Mouse (Mus musculus) G1E (cell line): ENCODE measurements around the gene Dnajb8.

ENCODE experiments used
- CTCF ChIP-seq: IDR thresholded peaks from 2 replicates; pipeline ENCODE4 v1.5.1; 2012; ENCODE audit warnings: low read depth, low read length, inconsistent platforms, mixed read lengths
- GATA1 ChIP-seq: IDR thresholded peaks from 2 replicates; pipeline ENCODE4 v1.6.1; 2012; ENCODE audit warnings: borderline replicate concordance, low read length, inconsistent platforms, mixed read lengths
- GATA2 ChIP-seq: IDR thresholded peaks from 2 replicates; pipeline ENCODE4 v1.6.1; 2012; ENCODE audit warnings: low read depth, low read length, inconsistent platforms, borderline replicate concordance
- POLR2AphosphoS5 ChIP-seq: IDR thresholded peaks from 2 replicates; pipeline ENCODE4 v1.6.1; 2012; ENCODE audit warnings: low read depth, low read length, inconsistent platforms; ENCODE audit not compliant: insufficient replicate concordance

DNA sequence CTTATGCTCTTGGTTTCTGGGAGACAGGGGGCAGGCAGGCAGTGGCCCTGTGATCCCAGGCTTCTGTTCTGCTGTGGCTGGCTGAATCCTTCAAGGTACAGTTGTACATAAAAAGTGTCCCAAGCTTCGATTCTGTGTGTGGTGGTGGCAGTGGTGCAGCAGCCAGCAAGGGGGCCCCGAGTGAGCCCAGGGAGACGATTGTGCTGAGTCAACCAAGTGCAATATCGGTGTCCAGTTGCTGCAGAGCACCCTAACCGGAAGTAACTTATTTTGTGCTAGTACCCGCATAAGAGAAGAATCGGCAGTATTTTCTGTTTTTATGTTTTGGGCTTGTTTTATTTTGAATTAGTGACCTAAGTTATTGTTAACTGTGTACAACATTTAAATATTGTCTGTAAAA is 15.5 kb upstream of the Dnajb8 start:
- TF ChIP-seq CTCF (no peak), GATA1 (no peak), POLR2AphosphoS5 (no peak), GATA2 (no peak)
